Mouse (Mus musculus) G1E-ER4 (cell line): ENCODE results near the gene Dnmt3a. TPM values are rescaled to one million over a fixed set of nuclear protein-coding genes. Genes with fewer than 3 reads are reported as not detected.

Experiments
- GATA1 ChIP-seq: IDR thresholded peaks from one replicate; pipeline ENCODE4 v1.8.0; 2012; ENCODE audit warnings: low read length, inconsistent platforms
- polyA plus RNA-seq: library from polyadenylated mRNA; stranded (reverse); fragments of >175 nt; gene quantifications from 2 replicates; pipeline ENCODE4 v1.2.3, GENCODE M21; 2012

Gene Dnmt3a
- polyA plus RNA-seq, 1 experiment, result 0.01 TPM

DNA sequence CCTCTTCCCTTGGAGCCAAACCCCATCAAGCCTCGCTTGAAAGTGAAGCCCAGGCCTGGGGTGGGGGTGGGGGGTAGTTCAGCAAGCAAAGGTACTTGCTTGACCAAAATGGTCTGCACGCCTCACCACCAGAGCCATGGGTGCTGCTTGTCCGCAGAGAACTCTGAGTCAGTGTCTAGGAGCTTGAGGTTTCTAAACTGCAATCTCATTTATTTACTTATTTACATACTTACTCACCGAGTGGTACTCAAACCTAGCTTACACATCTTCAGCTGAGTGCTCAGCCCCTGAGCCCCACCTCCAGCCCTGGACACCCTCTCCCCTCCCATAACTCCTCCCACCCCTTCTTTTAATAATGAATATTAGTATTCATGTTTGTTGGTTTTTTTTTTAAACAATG is 48.6 kb downstream of the Dnmt3a start:
- TF ChIP-seq GATA1, result no peak

GRCm38 (mm10) chr12:3855762-3856501 is 50.1 kb downstream of the Dnmt3a start:
- no peak for TF ChIP-seq GATA1

DNA sequence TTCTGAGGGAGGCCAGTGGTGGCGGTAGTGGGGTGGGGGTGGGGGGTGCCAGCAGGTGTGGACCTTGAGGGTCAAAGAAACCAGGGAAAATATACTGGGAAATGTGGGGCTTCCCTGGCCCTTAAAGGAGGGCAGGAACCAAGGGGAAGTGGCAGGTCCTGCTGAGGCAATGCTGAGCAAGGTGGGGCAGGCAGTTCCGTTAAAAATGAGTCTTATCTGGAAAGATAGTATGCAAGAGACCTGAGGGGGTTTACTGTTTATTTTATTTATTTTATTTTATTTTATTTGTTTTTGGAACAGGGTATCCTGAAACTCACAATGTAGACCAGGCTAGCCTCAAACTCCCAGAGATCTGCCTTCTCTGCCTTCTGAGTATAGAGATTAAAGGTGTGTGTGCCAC is 50.9 kb downstream of the Dnmt3a start:
- no peak for TF ChIP-seq GATA1

GRCm38 (mm10) chr12:3857231-3857630 is 51.4 kb downstream of the Dnmt3a start:
- TF ChIP-seq GATA1, result no peak

- no peak for TF ChIP-seq GATA1
Measured at GRCm38 (mm10) chr12:3857773-3858172, 52.0 kb downstream of the Dnmt3a start.

- no peak for TF ChIP-seq GATA1
Measured at GRCm38 (mm10) chr12:3858754-3859153, 52.9 kb downstream of the Dnmt3a start.

DNA sequence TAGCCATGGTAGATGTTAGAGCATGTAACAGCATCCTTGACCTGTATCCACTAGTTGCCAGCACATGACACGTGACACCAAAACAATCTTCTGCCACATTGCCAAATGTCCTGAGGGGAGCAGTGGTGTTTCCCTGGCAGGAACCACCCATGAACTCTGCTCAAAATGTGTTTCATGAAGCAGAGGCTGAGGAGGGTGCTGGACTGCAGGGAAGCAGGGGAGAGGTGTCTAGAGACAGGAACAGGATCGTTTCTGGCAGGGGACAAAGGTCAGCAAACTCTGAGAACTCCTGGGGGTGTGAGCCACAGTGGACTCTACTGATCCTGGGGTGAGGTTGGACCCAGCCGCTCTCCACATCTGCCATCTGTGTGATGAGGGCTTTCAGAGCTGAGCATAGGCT is 53.7 kb downstream of the Dnmt3a start:
- TF ChIP-seq GATA1, result no peak

GRCm38 (mm10) chr12:3860005-3860404 is 54.2 kb downstream of the Dnmt3a start:
- no peak for TF ChIP-seq GATA1

- TF ChIP-seq GATA1, result no peak
Measured at GRCm38 (mm10) chr12:3861665-3862228, 55.9 kb downstream of the Dnmt3a start.

- no peak for TF ChIP-seq GATA1
Measured at GRCm38 (mm10) chr12:3862253-3862652, 56.4 kb downstream of the Dnmt3a start.

DNA sequence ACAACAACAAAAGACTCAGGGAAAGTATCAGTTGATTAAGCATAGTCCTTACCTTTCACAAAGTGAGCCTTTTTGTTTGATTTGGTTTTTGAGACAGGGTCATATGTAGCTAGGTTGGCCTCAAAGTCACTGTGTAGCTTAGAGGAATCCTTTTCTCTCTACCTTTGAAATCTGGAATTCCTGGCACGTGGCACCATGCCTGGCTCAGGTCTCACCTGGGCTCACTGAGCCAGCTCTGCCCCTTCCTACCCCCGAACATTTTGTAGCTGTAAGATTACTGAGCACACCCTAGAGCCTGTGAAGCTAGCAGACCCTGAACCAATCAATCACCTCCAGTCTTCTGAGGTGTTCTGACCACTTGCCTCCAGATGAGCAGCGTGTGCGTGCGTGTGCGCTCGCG is 58.4 kb downstream of the Dnmt3a start:
- TF ChIP-seq GATA1, result no peak

DNA sequence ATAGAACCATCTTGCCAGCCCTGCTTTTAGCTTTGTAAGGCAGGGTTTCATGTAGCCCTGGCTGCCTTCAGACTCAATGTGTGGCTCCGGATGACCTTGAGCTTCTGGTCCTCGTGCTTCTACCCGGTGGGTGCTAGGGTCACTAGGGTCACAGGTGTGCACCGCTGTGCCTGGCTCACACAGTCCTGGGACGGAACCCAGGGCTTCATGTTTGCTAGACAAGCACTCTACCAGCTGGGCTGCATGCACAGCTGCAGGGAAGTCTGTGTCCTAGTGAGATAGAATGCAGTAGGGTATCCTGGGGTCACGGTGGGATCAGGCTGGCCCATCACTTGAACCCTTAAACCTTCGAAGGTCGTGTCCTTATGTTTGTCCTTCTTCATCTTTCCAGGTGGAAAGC is 59.8 kb downstream of the Dnmt3a start:
- TF ChIP-seq GATA1, result no peak

GRCm38 (mm10) chr12:3866654-3867370 is 61.0 kb downstream of the Dnmt3a start:
- no peak for TF ChIP-seq GATA1

DNA sequence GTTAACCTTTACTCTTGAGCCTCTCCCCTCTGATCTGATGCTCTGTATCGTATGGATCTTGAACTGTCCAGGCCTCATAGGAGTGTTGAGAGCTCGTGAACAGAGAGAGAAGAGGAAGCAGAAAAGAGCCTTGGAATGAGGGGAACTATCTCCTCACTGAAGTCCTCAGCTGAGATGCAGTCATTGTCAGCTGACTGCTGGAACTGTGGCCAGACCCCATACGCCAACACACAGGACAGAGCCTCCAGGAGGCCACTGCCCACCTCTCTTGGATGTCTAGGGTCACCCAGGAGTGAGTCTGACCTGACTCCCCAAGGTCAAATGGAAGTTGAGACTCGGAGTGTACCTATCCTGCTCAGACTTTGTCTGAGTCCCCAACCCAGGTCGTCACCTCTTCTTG is 62.3 kb downstream of the Dnmt3a start:
- no peak for TF ChIP-seq GATA1

GRCm38 (mm10) chr12:3868676-3869458 is 63.1 kb downstream of the Dnmt3a start:
- no peak for TF ChIP-seq GATA1

DNA sequence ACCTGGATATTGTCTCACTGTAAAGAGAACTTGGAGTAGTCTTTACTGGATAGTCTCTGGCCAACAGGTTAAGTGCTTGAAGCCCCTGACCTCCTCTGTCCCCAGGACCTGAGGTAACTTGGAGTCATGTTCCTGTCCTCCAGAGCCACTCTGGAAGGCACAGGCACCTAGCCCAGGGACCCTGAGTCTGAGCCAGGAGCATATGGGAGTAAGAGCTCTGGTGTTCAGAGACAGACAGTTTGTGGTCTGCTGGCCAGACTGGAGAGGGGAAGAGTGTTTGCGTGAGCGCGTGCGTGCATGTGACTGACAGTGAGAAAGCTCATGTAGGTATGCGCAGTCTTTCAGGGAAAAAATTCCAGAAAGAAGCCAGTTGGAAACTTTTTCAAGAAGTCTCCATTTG is 64.2 kb downstream of the Dnmt3a start:
- no peak for TF ChIP-seq GATA1
